Mouse (Mus musculus) brain, adult 10 weeks (tissue): ENCODE measurements around the gene Net1. TPM values are rescaled to one million over a fixed set of nuclear protein-coding genes. Genes with fewer than 3 reads are reported as not detected.

Source experiments
- polyA plus RNA-seq: library from polyadenylated mRNA; stranded (reverse); fragments of 350-450 nt; fragmentation: Illumina TruSeq; extraction: RNeasy Lipid Tissue Mini Kit (QIAGEN cat#74804); gene quantifications from one replicate; pipeline ENCODE4 v1.2.3, GENCODE M21; 2015; ENCODE audit warnings: low read depth, low replicate concordance

The Net1 gene
- polyA plus RNA-seq, result 23.8 TPM

DNA sequence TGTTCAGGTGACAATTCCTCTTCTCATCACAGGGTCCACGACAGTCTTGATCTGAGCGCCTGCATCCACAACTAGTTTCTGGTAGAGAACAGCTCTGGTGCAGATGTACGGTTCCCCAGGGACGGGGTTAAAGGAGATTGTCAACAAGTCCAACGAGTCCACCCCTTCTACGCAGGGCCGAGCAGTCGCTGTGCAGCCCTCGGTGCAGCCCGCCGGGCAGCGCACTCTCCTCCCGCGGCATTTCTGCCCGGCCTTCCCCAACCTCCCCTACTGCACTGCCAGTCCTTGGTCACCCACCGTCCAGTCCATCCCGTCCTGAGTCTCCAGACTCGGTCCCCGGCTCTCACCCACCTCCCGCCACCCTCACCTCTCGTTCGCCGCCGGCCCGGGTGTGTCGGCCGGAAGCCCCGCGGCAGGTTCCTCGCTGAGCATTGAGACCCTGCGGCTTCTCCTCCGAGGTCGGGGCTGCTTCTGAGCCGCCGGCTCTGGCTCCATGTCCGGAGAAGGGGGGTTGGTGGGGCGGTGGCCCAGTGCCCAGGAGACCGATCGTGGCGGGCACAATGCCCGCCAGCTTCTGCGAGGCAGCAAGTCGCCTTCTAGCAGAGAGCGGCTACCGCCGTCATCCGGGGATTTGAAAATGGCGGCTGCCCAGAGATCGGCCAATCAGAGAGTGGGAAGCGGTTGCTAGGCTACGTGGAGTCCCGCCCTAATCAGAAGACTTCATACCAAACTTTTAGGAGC, at the start of gene Net1, which contains the start of gene Tubal3:
TSS of gene Net1 (minus strand) at position 650 of the 741 bp plus-strand sequence.
TSS of gene Tubal3 (plus strand) at position 704 of the 741 bp plus-strand sequence.

DNA sequence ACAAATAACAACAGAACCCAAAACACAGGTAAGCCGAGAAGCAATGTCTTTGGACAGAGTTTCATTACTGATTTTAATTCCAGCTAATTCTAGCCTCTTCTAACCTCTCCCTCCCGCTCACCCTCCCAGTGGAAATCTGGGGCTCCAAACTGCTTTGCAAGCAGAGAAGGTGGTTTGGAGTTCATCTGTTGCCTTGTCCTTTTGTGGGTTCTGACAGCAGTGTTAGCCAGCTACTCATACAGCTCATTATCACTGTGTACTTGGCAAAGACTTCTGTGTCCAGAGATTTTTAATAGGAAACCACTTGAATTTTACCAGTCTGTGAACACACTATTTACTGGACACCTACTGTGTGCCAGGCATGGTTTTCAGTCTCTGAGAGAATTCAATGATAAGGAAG, 27.2 kb upstream of the Net1 start, which contains the start of gene Ucn3:
TSS of gene Ucn3 (minus strand) at position 101 of the 400 bp plus-strand sequence.

DNA sequence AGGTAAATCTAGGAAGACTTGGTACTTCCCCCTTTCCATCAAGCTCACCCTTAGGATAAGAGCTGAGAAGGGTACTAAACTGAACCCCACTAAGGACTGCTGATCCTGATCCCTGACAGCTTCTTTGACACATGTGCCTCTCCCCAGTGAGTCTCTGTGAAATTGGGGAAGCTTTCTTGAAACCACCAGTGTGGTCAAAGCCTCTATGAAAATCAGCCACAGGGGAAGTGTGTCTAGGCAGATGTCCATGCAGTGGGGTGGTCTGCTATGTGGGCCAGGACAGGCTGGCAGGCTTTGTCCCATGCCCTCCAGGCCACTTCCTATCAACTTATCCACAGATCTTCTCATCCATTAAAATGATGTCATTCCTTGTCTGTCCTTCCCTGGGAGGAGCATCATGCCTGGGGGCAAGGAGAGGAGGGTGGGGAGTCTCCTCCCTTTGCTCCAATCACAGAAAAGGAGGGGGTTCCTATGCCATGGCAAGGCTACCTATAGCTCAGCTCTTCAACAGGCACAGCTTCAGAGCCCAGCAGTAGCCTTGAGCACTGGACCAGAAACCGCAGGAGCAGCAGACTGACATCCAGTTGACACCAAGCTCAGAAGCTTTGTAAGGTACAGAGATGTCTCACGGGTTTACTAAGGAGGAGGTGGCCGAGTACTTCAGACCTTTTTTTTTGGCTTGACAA, 64.2 kb downstream of the Net1 start, which contains the start of gene Calm5:
TSS of gene Calm5 (plus strand) at position 526 of the 686 bp plus-strand sequence.

DNA sequence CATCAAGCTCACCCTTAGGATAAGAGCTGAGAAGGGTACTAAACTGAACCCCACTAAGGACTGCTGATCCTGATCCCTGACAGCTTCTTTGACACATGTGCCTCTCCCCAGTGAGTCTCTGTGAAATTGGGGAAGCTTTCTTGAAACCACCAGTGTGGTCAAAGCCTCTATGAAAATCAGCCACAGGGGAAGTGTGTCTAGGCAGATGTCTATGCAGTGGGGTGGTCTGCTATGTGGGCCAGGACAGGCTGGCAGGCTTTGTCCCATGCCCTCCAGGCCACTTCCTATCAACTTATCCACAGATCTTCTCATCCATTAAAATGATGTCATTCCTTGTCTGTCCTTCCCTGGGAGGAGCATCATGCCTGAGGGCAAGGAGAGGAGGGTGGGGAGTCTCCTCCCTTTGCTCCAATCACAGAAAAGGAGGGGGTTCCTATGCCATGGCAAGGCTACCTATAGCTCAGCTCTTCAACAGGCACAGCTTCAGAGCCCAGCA, 80.7 kb downstream of the Net1 start, which contains the start of gene Calm4:
TSS of gene Calm4 (plus strand) at position 446 of the 496 bp plus-strand sequence.

Other genes starting within 250 kb of the Net1 start
- gene Calml3, start 113.9 kb downstream of the Net1 start, polyA plus RNA-seq, result not detected
- gene Calm4, start 80.5 kb downstream of the Net1 start, polyA plus RNA-seq, result not detected
- not detected for gene Calm5, start 64.0 kb downstream of the Net1 start, polyA plus RNA-seq
- not detected for gene Tubal3, start 54 bp upstream of the Net1 start, polyA plus RNA-seq
- gene Ucn3, start 27.1 kb upstream of the Net1 start, polyA plus RNA-seq, result not detected
- 4.1 TPM for gene Akr1c14, start 130.8 kb upstream of the Net1 start, polyA plus RNA-seq
- 6.3 TPM for gene Akr1c18, start 232.4 kb upstream of the Net1 start, polyA plus RNA-seq